Mouse (Mus musculus) C2C12 (cell line): ENCODE results near the gene Pan3. TPM values are rescaled to one million over a fixed set of nuclear protein-coding genes. Genes with fewer than 3 reads are reported as not detected.

Experiments
- H3K27me3 ChIP-seq: one replicate; pipeline ENCODE4 v1.6.1; 2011; ENCODE audit not compliant: control insufficient read depth, insufficient read depth, insufficient read length
- H3K36me3 ChIP-seq: one replicate; pipeline ENCODE4 v1.6.1; 2011; ENCODE audit not compliant: control insufficient read depth, insufficient read depth
- H3K4me3 ChIP-seq: one replicate; pipeline ENCODE4 v1.5.1; 2011; ENCODE audit warnings: mild to moderate bottlenecking, control low read depth; ENCODE audit not compliant: poor library complexity, insufficient read depth, severe bottlenecking
- H3K79me2 ChIP-seq: one replicate; pipeline ENCODE4 v1.6.1; 2011; ENCODE audit not compliant: control insufficient read depth, insufficient read depth
- H3K79me3 ChIP-seq: one replicate; pipeline ENCODE4 v1.6.1; 2011; ENCODE audit warnings: low read depth, control low read depth
- H3ac ChIP-seq: one replicate; pipeline ENCODE3; 2011; ENCODE audit warnings: low read depth; ENCODE audit not compliant: control insufficient read depth, insufficient read length
- CEBPB ChIP-seq: IDR thresholded peaks from one replicate; pipeline ENCODE4 v1.6.1; 2011; ENCODE audit warnings: low read depth, mild to moderate bottlenecking, control low read depth, moderate library complexity
- CTCF ChIP-seq: IDR thresholded peaks from one replicate; pipeline ENCODE4 v1.5.1; 2011; ENCODE audit not compliant: control insufficient read depth, insufficient read depth, insufficient read length
- FOSL1 ChIP-seq: IDR thresholded peaks from one replicate; pipeline ENCODE4 v1.8.0; 2011; ENCODE audit warnings: mild to moderate bottlenecking, low read length; ENCODE audit not compliant: poor library complexity, insufficient read depth, severe bottlenecking
- MAX ChIP-seq: IDR thresholded peaks from one replicate; pipeline ENCODE4 v1.6.1; 2011; ENCODE audit warnings: mild to moderate bottlenecking, control low read depth
- MYOD1 ChIP-seq: IDR thresholded peaks from one replicate; pipeline ENCODE4 v1.6.1; 2011; ENCODE audit warnings: low read depth; ENCODE audit not compliant: control insufficient read depth, insufficient read length
- MYOG ChIP-seq: IDR thresholded peaks from one replicate; pipeline ENCODE4 v1.6.1; 2011; ENCODE audit not compliant: control insufficient read depth, insufficient read length; ENCODE audit errors: extremely low read depth
- USF1 ChIP-seq: IDR thresholded peaks from one replicate; pipeline ENCODE4 v1.6.1; 2011; ENCODE audit warnings: low read depth, mild to moderate bottlenecking, control low read depth, moderate library complexity
- polyA plus RNA-seq: library from polyadenylated mRNA; unstranded; fragments of >200 nt; fragmentation: generic; extraction: Trizol; gene quantifications from one replicate; pipeline ENCODE4 v1.2.1, GENCODE M21; 2012; ENCODE audit warnings: missing spikeins

Gene Pan3
- polyA plus RNA-seq, 1 experiment: 12.8 TPM

DNA sequence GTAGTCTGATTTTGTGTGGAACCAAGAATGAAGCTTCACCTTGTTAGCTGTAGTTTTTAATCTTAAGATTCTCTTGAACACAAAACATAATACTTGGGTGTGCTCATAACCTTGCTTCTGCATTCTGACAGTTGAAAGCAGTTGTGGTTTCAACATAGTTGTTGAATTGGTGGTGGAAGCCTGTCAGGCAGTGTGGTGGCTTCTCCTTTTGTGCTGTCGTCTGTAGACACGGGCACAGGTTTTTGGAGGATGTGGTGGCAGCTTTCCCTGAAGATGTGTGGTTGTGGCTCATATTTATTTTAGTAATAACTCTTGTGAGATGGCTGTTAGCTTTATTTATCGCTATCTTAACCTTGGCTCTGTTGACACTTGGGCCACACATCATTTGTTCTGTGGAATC is 97.8 kb downstream of the Pan3 start:
- H3ac ChIP-seq: no peak overlapping the region
- no peaks in the 10 kb centered on the region for H3K27me3 ChIP-seq
- H3K79me2 ChIP-seq: no peaks in the 10 kb centered on the region
- TF ChIP-seq FOSL1 (no peak), CEBPB (no peak), CTCF (no peak), MYOD1 (no peak), MYOG (no peak), USF1 (no peak), MAX (no peak)
- no peaks in the 10 kb centered on the region for H3K79me3 ChIP-seq
- H3K4me3 ChIP-seq: no peak overlapping the region
- peaks cover 57% of the 10 kb centered on the region for H3K36me3 ChIP-seq

DNA sequence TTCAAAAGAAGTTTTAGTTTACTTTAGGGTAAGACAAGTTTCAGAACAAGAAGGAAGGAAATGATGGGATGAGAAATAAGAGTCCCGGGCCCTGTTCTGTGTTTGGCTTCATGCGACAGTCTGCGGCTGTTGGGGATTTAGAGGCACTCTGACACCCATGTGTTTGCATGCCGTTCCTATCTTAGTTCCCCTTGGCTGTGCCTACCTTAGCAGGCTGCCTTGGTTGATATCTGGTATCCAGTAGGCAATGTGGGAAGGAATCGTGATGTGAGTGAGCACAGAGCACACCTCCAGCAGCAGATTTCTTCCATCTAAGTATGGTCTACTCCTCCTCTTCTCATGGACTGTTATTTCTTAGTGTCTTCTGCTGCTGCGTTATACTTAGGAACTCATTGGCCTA is 102.1 kb downstream of the Pan3 start:
- TF ChIP-seq FOSL1: no peak
- Histone ChIP-seq H3K79me3 (no peaks in the 10 kb centered on the region), H3K4me3 (no peak overlapping the region), H3K36me3 (peaks cover 48% of the 10 kb centered on the region), H3ac (no peak overlapping the region), H3K27me3 (no peaks in the 10 kb centered on the region), H3K79me2 (no peaks in the 10 kb centered on the region)

DNA sequence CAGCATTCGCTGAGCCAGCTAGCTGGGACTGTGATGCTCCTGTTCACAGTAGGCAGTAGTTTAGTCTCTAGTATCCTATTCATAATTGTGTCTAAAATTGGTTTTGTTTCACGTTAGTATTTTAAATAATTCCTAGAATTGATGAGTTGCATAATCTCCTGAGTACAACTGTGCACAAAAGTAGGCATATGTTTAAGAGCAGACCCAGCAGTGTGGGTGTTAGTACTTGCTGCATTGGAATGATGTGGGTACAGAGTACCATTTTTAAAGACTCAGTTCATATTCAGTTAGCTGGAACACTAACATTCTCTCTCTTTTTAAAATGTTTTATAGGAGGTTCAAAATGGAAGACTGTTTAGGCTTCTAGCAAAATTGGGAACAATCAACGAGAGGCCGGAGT is 109.4 kb downstream of the Pan3 start:
- Histone ChIP-seq H3ac (no peak overlapping the region), H3K36me3 (peaks cover 46% of the 10 kb centered on the region), H3K79me3 (no peaks in the 10 kb centered on the region), H3K27me3 (no peaks in the 10 kb centered on the region), H3K4me3 (no peak overlapping the region), H3K79me2 (no peaks in the 10 kb centered on the region)
- TF ChIP-seq MYOG (no peak), MYOD1 (no peak), USF1 (no peak), CTCF (no peak), MAX (no peak), CEBPB (no peak), FOSL1 (no peak)

DNA sequence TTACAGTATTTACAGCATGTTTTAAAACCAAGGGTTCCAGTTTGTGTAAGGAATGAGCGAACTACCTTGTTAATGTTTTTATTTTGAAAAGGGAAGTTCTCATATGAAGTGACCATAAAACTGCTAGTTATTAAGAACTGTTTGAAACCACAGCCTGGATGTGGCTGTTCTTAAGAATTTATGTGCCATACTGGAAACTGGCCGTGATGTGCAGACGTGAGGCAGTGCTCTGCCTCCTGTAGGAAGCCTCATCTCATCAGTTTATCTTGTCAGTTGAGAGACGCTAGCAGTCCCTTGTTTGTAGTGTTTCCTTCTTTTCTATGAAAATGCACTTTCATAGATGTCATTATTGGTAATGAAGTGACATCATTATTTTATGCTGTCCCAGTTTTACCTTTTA is 109.9 kb downstream of the Pan3 start:
- H3K27me3 ChIP-seq: no peaks in the 10 kb centered on the region
- no peaks in the 10 kb centered on the region for H3K79me3 ChIP-seq
- no peaks in the 10 kb centered on the region for H3K79me2 ChIP-seq
- no peak overlapping the region for H3ac ChIP-seq
- peaks cover 46% of the 10 kb centered on the region for H3K36me3 ChIP-seq
- TF ChIP-seq CTCF (no peak), MYOG (no peak)
- no peak overlapping the region for H3K4me3 ChIP-seq

DNA sequence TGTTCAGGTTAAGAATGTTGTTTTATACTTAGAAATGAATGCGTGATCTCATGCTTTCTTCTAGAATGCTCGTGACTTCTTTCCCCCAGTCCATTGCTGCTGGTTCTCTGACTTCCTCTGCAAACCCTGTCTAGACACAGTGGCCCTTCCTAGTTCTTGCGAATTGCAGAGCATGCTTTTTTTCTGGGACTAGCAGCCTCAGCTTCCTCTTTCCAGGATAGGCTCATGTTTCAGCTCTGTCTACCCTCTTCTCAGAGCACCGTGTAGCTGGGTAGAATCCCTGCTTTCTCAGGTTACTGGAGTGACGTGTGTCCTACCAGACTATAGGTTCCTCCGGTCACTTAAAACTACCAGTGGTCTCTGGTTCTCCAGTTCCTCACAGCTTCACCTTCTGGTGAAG is 112.3 kb downstream of the Pan3 start:
- Histone ChIP-seq H3K79me2 (no peaks in the 10 kb centered on the region), H3K79me3 (no peaks in the 10 kb centered on the region), H3K36me3 (peaks cover 54% of the 10 kb centered on the region)

DNA sequence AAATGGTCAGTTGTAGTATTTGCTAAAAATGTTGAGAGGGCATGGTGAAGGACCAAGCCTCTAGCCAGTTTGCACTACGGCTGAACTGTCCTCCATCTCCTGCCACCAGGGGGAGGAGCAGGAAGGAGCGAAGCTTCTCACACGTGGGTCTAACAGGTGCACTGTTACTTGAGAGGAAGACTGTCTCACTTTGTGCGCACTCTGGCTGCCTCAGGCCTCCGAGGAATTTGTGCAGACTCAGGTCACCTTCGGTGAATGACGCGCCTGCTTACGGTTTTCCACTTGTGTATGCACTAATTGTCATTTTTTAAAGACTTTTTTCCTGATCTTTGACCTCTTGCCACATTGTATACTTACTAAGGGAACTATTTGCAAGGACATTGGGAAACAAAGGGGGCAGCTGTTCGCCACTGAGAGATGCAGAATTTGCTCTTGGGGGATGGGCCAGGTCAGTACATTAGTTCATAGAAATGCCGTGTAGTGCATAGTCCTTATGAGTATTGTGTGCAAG is 115.8 kb downstream of the Pan3 start:
- Histone ChIP-seq H3K36me3 (peaks cover 39% of the 10 kb centered on the region), H3K79me3 (no peaks in the 10 kb centered on the region), H3K27me3 (no peaks in the 10 kb centered on the region), H3K79me2 (no peaks in the 10 kb centered on the region), H3K4me3 (no peak overlapping the region), H3ac (no peak overlapping the region)
- TF ChIP-seq MYOD1 (no peak), MAX (no peak), MYOG (no peak), USF1 (no peak), FOSL1 (no peak), CEBPB (no peak), CTCF (no peak)

More for the DNA sequence above, 112.3 kb downstream of the Pan3 start:
- no peak for TF ChIP-seq MYOD1
- no peak for TF ChIP-seq CEBPB
- TF ChIP-seq CTCF: no peak
- no peak for TF ChIP-seq MAX
- no peak for TF ChIP-seq FOSL1
- TF ChIP-seq MYOG: no peak
- TF ChIP-seq USF1: no peak
- Histone ChIP-seq H3K27me3 (no peaks in the 10 kb centered on the region), H3K4me3 (no peak overlapping the region), H3ac (no peak overlapping the region)
